Mouse (Mus musculus) CH12.LX (cell line): ENCODE measurements at regions not wholly inside any gene's neighbourhood (a gene's known extent, or its start where the extent isn't known, plus 50 kb on each side); places are given as distances from the start of the nearest gene placed in this dataset.

Experiments
- DNase-seq: peaks from one replicate; pipeline ENCODE4 v3.0.0-alpha.2; 2013; ENCODE audit errors: extremely low read depth
- H3K27ac ChIP-seq: 2 replicates; pipeline ENCODE4 v1.5.1; 2012; ENCODE audit warnings: low read depth, mild to moderate bottlenecking, control low read depth, moderate library complexity; ENCODE audit not compliant: insufficient read depth
- H3K27me3 ChIP-seq: replicated peaks from 2 replicates; pipeline ENCODE3; 2012; ENCODE audit warnings: inconsistent platforms
- H3K36me3 ChIP-seq, 2 experiments: replicated peaks in 1 of 2; 2 replicates each; pipeline versions ENCODE3 to v1.6.1; 2012; ENCODE audit warnings: inconsistent platforms in 1 of 2, low read length in 1 of 2, mild to moderate bottlenecking in 1 of 2, mixed read lengths in 1 of 2, moderate library complexity in 1 of 2; ENCODE audit not compliant: control insufficient read depth in 1 of 2, insufficient read depth in 1 of 2
- H3K4me1 ChIP-seq, 2 experiments: 2 replicates each; pipeline ENCODE4 v1.6.1; 2012; ENCODE audit warnings: inconsistent platforms in 1 of 2, moderate library complexity in 1 of 2; ENCODE audit not compliant: insufficient read depth in 2 of 2, control insufficient read depth in 1 of 2
- H3K4me2 ChIP-seq: 2 replicates; pipeline ENCODE4 v1.6.1; 2012; ENCODE audit warnings: low read depth, mild to moderate bottlenecking, control low read depth; ENCODE audit not compliant: poor library complexity, insufficient read depth, severe bottlenecking
- H3K4me3 ChIP-seq, 3 experiments: fragments of 150-350 bp in 1 of 3; sonication (generic) in 1 of 3; replicated peaks in 1 of 3; 2 replicates each; pipeline versions ENCODE3 to v1.5.1; 2011 to 2012; ENCODE audit warnings: low read depth in 2 of 3, low read length in 2 of 3, mild to moderate bottlenecking in 2 of 3, moderate library complexity in 2 of 3, control low read depth in 1 of 3, improper control_type of control experiment in 1 of 3, inconsistent platforms in 1 of 3, mixed read lengths in 1 of 3; ENCODE audit not compliant: poor library complexity in 1 of 3
- H3K79me2 ChIP-seq: replicated peaks from 2 replicates; pipeline ENCODE4 v1.6.1; 2012; ENCODE audit warnings: mild to moderate bottlenecking, moderate library complexity; ENCODE audit not compliant: control insufficient read depth, poor library complexity, insufficient read depth, severe bottlenecking; ENCODE audit errors: extremely low read depth
- H3K9ac ChIP-seq: 2 replicates; pipeline ENCODE4 v1.6.1; 2012; ENCODE audit warnings: low read depth, mild to moderate bottlenecking, control low read depth, moderate library complexity; ENCODE audit not compliant: insufficient read depth
- H3K9me3 ChIP-seq: replicated peaks from 2 replicates; pipeline ENCODE3; 2012; ENCODE audit warnings: low read length, inconsistent platforms, mixed read lengths
- BHLHE40 ChIP-seq: IDR thresholded peaks from 2 replicates; pipeline ENCODE4 v1.6.1; 2011; ENCODE audit warnings: mild to moderate bottlenecking, low read depth, low read length, improper control_type of control experiment
- CHD1 ChIP-seq: IDR thresholded peaks from 2 replicates; pipeline ENCODE4 v1.6.1; 2012; ENCODE audit warnings: low read depth, low read length, improper control_type of control experiment, inconsistent platforms
- CHD2 ChIP-seq: IDR thresholded peaks from 2 replicates; pipeline ENCODE4 v1.6.1; 2011; ENCODE audit warnings: low read length, improper control_type of control experiment
- CTCF ChIP-seq, 2 experiments: IDR thresholded peaks in 1 of 2; conservative IDR thresholded peaks in 1 of 2; 2 replicates each; pipeline ENCODE4 v1.5.1; 2011 to 2012; ENCODE audit warnings: low read depth in 2 of 2, low read length in 2 of 2, improper control_type of control experiment in 1 of 2, inconsistent platforms in 1 of 2, mild to moderate bottlenecking in 1 of 2, moderate library complexity in 1 of 2
- E2F4 ChIP-seq: IDR thresholded peaks from 2 replicates; pipeline ENCODE4 v1.6.1; 2011; ENCODE audit warnings: low read depth, low read length, improper control_type of control experiment; ENCODE audit not compliant: insufficient replicate concordance
- ELF1 ChIP-seq: IDR thresholded peaks from 2 replicates; pipeline ENCODE4 v1.6.1; 2014; ENCODE audit warnings: low read depth, mild to moderate bottlenecking, inconsistent platforms, low read length, improper control_type of control experiment
- EP300 ChIP-seq: IDR thresholded peaks from 2 replicates; pipeline ENCODE4 v1.6.1; 2011; ENCODE audit warnings: low read length, improper control_type of control experiment
- ETS1 ChIP-seq: conservative IDR thresholded peaks from 2 replicates; pipeline ENCODE4 v1.6.1; 2012; ENCODE audit warnings: low read depth, mild to moderate bottlenecking, inconsistent platforms, low read length, improper control_type of control experiment, moderate library complexity
- GABPA ChIP-seq: IDR thresholded peaks from 2 replicates; pipeline ENCODE4 v1.6.1; 2012; ENCODE audit warnings: low read depth, low read length, improper control_type of control experiment, inconsistent platforms; ENCODE audit not compliant: insufficient replicate concordance
- HCFC1 ChIP-seq: IDR thresholded peaks from 2 replicates; pipeline ENCODE4 v1.6.1; 2012; ENCODE audit warnings: low read depth, mild to moderate bottlenecking, inconsistent platforms, low read length, improper control_type of control experiment
- IRF4 ChIP-seq: IDR thresholded peaks from 2 replicates; pipeline ENCODE4 v1.6.1; 2014; ENCODE audit warnings: low read depth, mild to moderate bottlenecking, inconsistent platforms, low read length, improper control_type of control experiment
- JUN ChIP-seq: IDR thresholded peaks from 2 replicates; pipeline ENCODE4 v1.6.1; 2011; ENCODE audit warnings: low read depth, mild to moderate bottlenecking, low read length, improper control_type of control experiment, moderate library complexity; ENCODE audit not compliant: insufficient read depth
- JUND ChIP-seq: conservative IDR thresholded peaks from 2 replicates; pipeline ENCODE4 v1.6.1; 2011; ENCODE audit warnings: low read depth, low read length, improper control_type of control experiment
- KAT2A ChIP-seq: IDR thresholded peaks from 2 replicates; pipeline ENCODE4 v1.6.1; 2012; ENCODE audit warnings: low read length, improper control_type of control experiment, inconsistent platforms; ENCODE audit not compliant: insufficient replicate concordance
- MAFK ChIP-seq: IDR thresholded peaks from 2 replicates; pipeline ENCODE4 v1.6.1; 2011; ENCODE audit warnings: low read length, improper control_type of control experiment; ENCODE audit not compliant: insufficient replicate concordance
- MAX ChIP-seq: IDR thresholded peaks from 2 replicates; pipeline ENCODE4 v1.6.1; 2011; ENCODE audit warnings: low read length, improper control_type of control experiment
- MAZ ChIP-seq: IDR thresholded peaks from 2 replicates; pipeline ENCODE4 v1.6.1; 2012; ENCODE audit warnings: low read depth, mild to moderate bottlenecking, inconsistent platforms, low read length, improper control_type of control experiment, moderate library complexity
- MEF2A ChIP-seq: IDR thresholded peaks from 2 replicates; pipeline ENCODE4 v1.6.1; 2014; ENCODE audit warnings: low read depth, mild to moderate bottlenecking, inconsistent platforms, low read length, improper control_type of control experiment, borderline replicate concordance
- MXI1 ChIP-seq: IDR thresholded peaks from 2 replicates; pipeline ENCODE4 v1.6.1; 2011; ENCODE audit warnings: mild to moderate bottlenecking, low read depth, low read length, improper control_type of control experiment
- MYC ChIP-seq: IDR thresholded peaks from 2 replicates; pipeline ENCODE4 v1.6.1; 2011; ENCODE audit warnings: low read depth, mild to moderate bottlenecking, improper control_type of control experiment, low read length
- NELFE ChIP-seq: IDR thresholded peaks from 2 replicates; pipeline ENCODE4 v1.6.1; 2011; ENCODE audit warnings: low read depth, low read length, improper control_type of control experiment
- NRF1 ChIP-seq: IDR thresholded peaks from 2 replicates; pipeline ENCODE4 v1.6.1; 2014; ENCODE audit warnings: low read depth, mild to moderate bottlenecking, inconsistent platforms, low read length, improper control_type of control experiment, moderate library complexity
- PAX5 ChIP-seq: IDR thresholded peaks from 2 replicates; pipeline ENCODE4 v1.6.1; 2012; ENCODE audit warnings: low read length, inconsistent platforms, mixed read lengths
- POLR2A ChIP-seq: IDR thresholded peaks from 2 replicates; pipeline ENCODE4 v1.6.1; 2011; ENCODE audit warnings: low read depth, mild to moderate bottlenecking, improper control_type of control experiment, low read length
- POLR2AphosphoS2 ChIP-seq: IDR thresholded peaks from 2 replicates; pipeline ENCODE4 v1.6.1; 2011; ENCODE audit warnings: low read depth, low read length, improper control_type of control experiment
- RAD21 ChIP-seq: IDR thresholded peaks from 2 replicates; pipeline ENCODE4 v1.6.1; 2011; ENCODE audit warnings: low read depth, mild to moderate bottlenecking, low read length, improper control_type of control experiment, moderate library complexity
- RCOR1 ChIP-seq: conservative IDR thresholded peaks from 2 replicates; pipeline ENCODE4 v1.6.1; 2012; ENCODE audit warnings: low read depth, mild to moderate bottlenecking, inconsistent platforms, low read length, improper control_type of control experiment
- SIN3A ChIP-seq: IDR thresholded peaks from 2 replicates; pipeline ENCODE4 v1.6.1; 2012; ENCODE audit warnings: low read length, improper control_type of control experiment, inconsistent platforms
- SMC3 ChIP-seq: IDR thresholded peaks from 2 replicates; pipeline ENCODE4 v1.6.1; 2011; ENCODE audit warnings: low read depth, low read length, improper control_type of control experiment
- TBP ChIP-seq: conservative IDR thresholded peaks from 2 replicates; pipeline ENCODE4 v1.6.1; 2011; ENCODE audit warnings: low read depth, low read length, improper control_type of control experiment
- TCF12 ChIP-seq: IDR thresholded peaks from 2 replicates; pipeline ENCODE4 v1.6.1; 2014; ENCODE audit warnings: low read depth, mild to moderate bottlenecking, inconsistent platforms, low read length, improper control_type of control experiment
- UBTF ChIP-seq: IDR thresholded peaks from 2 replicates; pipeline ENCODE4 v1.6.1; 2012; ENCODE audit warnings: low read depth, mild to moderate bottlenecking, inconsistent platforms, low read length, improper control_type of control experiment, moderate library complexity
- USF1 ChIP-seq: IDR thresholded peaks from 2 replicates; pipeline ENCODE4 v1.6.1; 2014; ENCODE audit warnings: low read depth, mild to moderate bottlenecking, inconsistent platforms, low read length, improper control_type of control experiment
- USF2 ChIP-seq: conservative IDR thresholded peaks from 2 replicates; pipeline ENCODE4 v1.6.1; 2011; ENCODE audit warnings: low read depth, low read length, improper control_type of control experiment
- ZC3H11A ChIP-seq: IDR thresholded peaks from 2 replicates; pipeline ENCODE4 v1.6.1; 2012; ENCODE audit warnings: low read depth, mild to moderate bottlenecking, inconsistent platforms, low read length, improper control_type of control experiment
- ZKSCAN1 ChIP-seq: IDR thresholded peaks from 2 replicates; pipeline ENCODE4 v1.6.1; 2012; ENCODE audit warnings: low read depth, inconsistent platforms, low read length, improper control_type of control experiment, borderline replicate concordance
- ZMIZ1 ChIP-seq: IDR thresholded peaks from 2 replicates; pipeline ENCODE4 v1.6.1; 2012; ENCODE audit warnings: low read depth, mild to moderate bottlenecking, inconsistent platforms, low read length, improper control_type of control experiment
- ZNF384 ChIP-seq: IDR thresholded peaks from 2 replicates; pipeline ENCODE4 v1.6.1; 2012; ENCODE audit warnings: low read depth, low read length, improper control_type of control experiment, inconsistent platforms
- dilution Hi-C: fragments of 300-500 bp; cut with MboI; formaldehyde crosslinking; loops from 2 replicates; pipeline ENCODE4 v1.14.3; 2020; ENCODE audit warnings: low sequenced_read_pairs; ENCODE audit not compliant: extremely low pct_unique_long_range_greater_than_20kb, extremely low pct_ligation_motif_present
- in situ Hi-C: fragments of 300-500 bp; cut with MboI; formaldehyde crosslinking; loops from 3 replicates; pipeline ENCODE4 v1.14.3; 2019; ENCODE audit warnings: low sequenced_read_pairs, low pct_ligation_motif_present, low pct_unique_long_range_greater_than_20kb, mixed read lengths

- Histone ChIP-seq H3K27ac (no peak overlapping the region), H3K4me1 (peaks cover 4 to 19% of the 10 kb centered on the region in 2 experiments), H3K9me3 (no peaks in the 10 kb centered on the region), H3K9ac (no peak overlapping the region), H3K27me3 (no peaks in the 10 kb centered on the region), H3K4me2 (peak overlapping the region; percentile 32; the same call in 1 of the 2 replicates), H3K4me3 (no peak overlapping the region), H3K36me3 (no peaks in the 10 kb centered on the region), H3K79me2 (no peaks in the 10 kb centered on the region)
- in situ Hi-C loops (no loop called here), dilution Hi-C loops (no loop called here)
- no peak for TF ChIP-seq POLR2A
- peak; percentile 47; the same call in 1 of the 2 replicates for TF ChIP-seq MEF2A
- TF ChIP-seq SMC3, result no peak
- no peak for TF ChIP-seq ZC3H11A
- peak; percentile 92 for TF ChIP-seq IRF4
- no peak for TF ChIP-seq ZMIZ1
- TF ChIP-seq CHD1, result peak; percentile 50; the same call in 1 of the 2 replicates
- peak; percentile 33; the same call in 1 of the 2 replicates for TF ChIP-seq JUN
- peak; percentile 93 for TF ChIP-seq EP300
- TF ChIP-seq MAX, result no peak
- no peak for TF ChIP-seq GABPA
- peak; percentile 12; the same call in 1 of the 2 replicates for TF ChIP-seq MAFK
- no peak for TF ChIP-seq NRF1
- peak; percentile 57; the same call in 1 of the 2 replicates for TF ChIP-seq ETS1
- TF ChIP-seq USF2, result no peak
- no peak for TF ChIP-seq POLR2AphosphoS2
- TF ChIP-seq BHLHE40, result peak; percentile 35; the same call in 1 of the 2 replicates
- TF ChIP-seq TBP, result no peak
- TF ChIP-seq KAT2A, result no peak
- TF ChIP-seq PAX5, result no peak
- TF ChIP-seq MYC, result no peak
- no peak for TF ChIP-seq MXI1
- no peak for TF ChIP-seq HCFC1
- TF ChIP-seq NELFE, result no peak
- TF ChIP-seq E2F4, result no peak
- 0 out of 2 replicates have a peak, but pooled peaks have one; percentile 15 for TF ChIP-seq TCF12
- no peak for TF ChIP-seq CHD2
- no peak for TF ChIP-seq ELF1
- no peak for TF ChIP-seq UBTF
- no peak for TF ChIP-seq ZKSCAN1
- no peak for TF ChIP-seq CTCF (conservative IDR thresholded peaks at IDR 0.05 in 1 of 2, IDR thresholded peaks at IDR 0.05 in 1 of 2; ENCODE audit: low read depth in 2 of 2, low read length in 2 of 2)
- TF ChIP-seq JUND, result no peak
- TF ChIP-seq ZNF384, result no peak
- no peak for TF ChIP-seq RAD21
- TF ChIP-seq RCOR1, result peak; percentile 61; the same call in 1 of the 2 replicates
- TF ChIP-seq SIN3A, result no peak
- no peak for TF ChIP-seq USF1
- no peak for TF ChIP-seq MAZ
- DNase-seq, result peak; percentile 63
Measured at GRCm38 (mm10) chr5:41550063-41550462, 157.9 kb downstream of the Rab28 start.
